Mouse (Mus musculus): ENCODE results near the gene Pqlc2. TPM values are rescaled to one million over a fixed set of nuclear protein-coding genes. Genes with fewer than 3 reads are reported as not detected.

Gene Pqlc2
- polyA plus RNA-seq, 1 experiment from 2014 or later, result 13.6 TPM

GRCm38 (mm10) chr4:139298671-139299366 is 11.7 kb downstream of the Pqlc2 start:
- Histone ChIP-seq H3K4me3 (no peak overlapping the region), H3K4me1 (peaks cover 5% of the 10 kb centered on the region; the same call in 1 of the 2 replicates), H3K27ac (no peak overlapping the region), H3K9me3 (no peaks in the 10 kb centered on the region), H3K27me3 (ENCODE audit: poor library complexity, severe bottlenecking) (no peaks in the 10 kb centered on the region), H3K36me3 (replicated peaks) (peaks cover 44% of the 10 kb centered on the region)
- WGBS, result 90% methylated on average over 12 of the region's 12 CpGs
- no peak for DNase-seq (ENCODE audit: extremely low spot score, low spot score)

GRCm38 (mm10) chr4:139297566-139297965 is 12.9 kb downstream of the Pqlc2 start:
- H3K9me3 ChIP-seq, result no peaks in the 10 kb centered on the region
- H3K4me1 ChIP-seq, result peaks cover 4% of the 10 kb centered on the region; the same call in 1 of the 2 replicates
- peaks cover 46% of the 10 kb centered on the region for H3K36me3 ChIP-seq (replicated peaks)
- 93% methylated on average over 4 of the region's 4 CpGs for WGBS
- no peak overlapping the region for H3K27ac ChIP-seq
- H3K27me3 ChIP-seq (ENCODE audit: poor library complexity, severe bottlenecking), result no peaks in the 10 kb centered on the region
- H3K4me3 ChIP-seq, result no peak overlapping the region
- DNase-seq (ENCODE audit: extremely low spot score, low spot score), result no peak

GRCm38 (mm10) chr4:139292038-139292437 is 18.5 kb downstream of the Pqlc2 start:
- Histone ChIP-seq H3K27ac (no peak overlapping the region), H3K4me3 (no peak overlapping the region), H3K36me3 (replicated peaks) (peaks cover 56% of the 10 kb centered on the region), H3K9me3 (no peaks in the 10 kb centered on the region), H3K4me1 (peaks cover 18% of the 10 kb centered on the region), H3K27me3 (ENCODE audit: poor library complexity, severe bottlenecking) (no peaks in the 10 kb centered on the region)
- no peak for DNase-seq (ENCODE audit: extremely low spot score, low spot score)
- WGBS, result 95% methylated on average over 5 of the region's 5 CpGs

- Histone ChIP-seq H3K27me3 (ENCODE audit: poor library complexity, severe bottlenecking) (no peaks in the 10 kb centered on the region), H3K27ac (no peak overlapping the region), H3K4me3 (no peak overlapping the region), H3K9me3 (no peaks in the 10 kb centered on the region), H3K36me3 (replicated peaks) (peaks cover 65% of the 10 kb centered on the region), H3K4me1 (peaks cover 18% of the 10 kb centered on the region)
- DNase-seq (ENCODE audit: extremely low spot score, low spot score), result no peak
- 85% methylated on average over 16 of the region's 16 CpGs for whole genome bisulfite sequencing
These were observed 19.4 kb downstream of the Pqlc2 start for GRCm38 (mm10) chr4:139291099-139291498.

GRCm38 (mm10) chr4:139289017-139289416 is 21.5 kb downstream of the Pqlc2 start:
- Histone ChIP-seq H3K36me3 (replicated peaks) (peaks cover 85% of the 10 kb centered on the region), H3K27me3 (ENCODE audit: poor library complexity, severe bottlenecking) (no peaks in the 10 kb centered on the region), H3K9me3 (no peaks in the 10 kb centered on the region), H3K27ac (peak overlapping the region; percentile 68; the same call in 1 of the 2 replicates), H3K4me1 (peaks cover 18% of the 10 kb centered on the region), H3K4me3 (no peak overlapping the region)
- 65% methylated on average over 10 of the region's 10 CpGs for WGBS
- peak; percentile 59 for DNase-seq (ENCODE audit: extremely low spot score, low spot score)

- Histone ChIP-seq H3K4me1 (peaks cover 18% of the 10 kb centered on the region), H3K27ac (0 out of 2 replicates have a peak overlapping the region, but pooled peaks have one; percentile 20), H3K4me3 (no peak overlapping the region), H3K27me3 (ENCODE audit: poor library complexity, severe bottlenecking) (no peaks in the 10 kb centered on the region), H3K9me3 (no peaks in the 10 kb centered on the region), H3K36me3 (replicated peaks) (peaks cover 97% of the 10 kb centered on the region)
- DNase-seq (ENCODE audit: extremely low spot score, low spot score), result peak; percentile 75
- WGBS, result 85% methylated on average over 18 of the region's 18 CpGs
These were observed 23.2 kb downstream of the Pqlc2 start for GRCm38 (mm10) chr4:139287122-139287863.

- no peak overlapping the region for H3K27ac ChIP-seq
- H3K4me3 ChIP-seq, result no peak overlapping the region
- H3K36me3 ChIP-seq (replicated peaks), result peaks cover 98% of the 10 kb centered on the region
- no peaks in the 10 kb centered on the region for H3K27me3 ChIP-seq (ENCODE audit: poor library complexity, severe bottlenecking)
- H3K4me1 ChIP-seq, result peaks cover 18% of the 10 kb centered on the region
- WGBS, result 97% methylated on average over 5 of the region's 5 CpGs
- no peak for DNase-seq (ENCODE audit: extremely low spot score, low spot score)
- no peaks in the 10 kb centered on the region for H3K9me3 ChIP-seq
These were observed 24.3 kb downstream of the Pqlc2 start for GRCm38 (mm10) chr4:139286234-139286633.

- H3K9me3 ChIP-seq, result no peaks in the 10 kb centered on the region
- H3K4me3 ChIP-seq, result no peak overlapping the region
- H3K36me3 ChIP-seq (replicated peaks), result peaks cover 98% of the 10 kb centered on the region
- DNase-seq (ENCODE audit: extremely low spot score, low spot score), result no peak
- no peaks in the 10 kb centered on the region for H3K27me3 ChIP-seq (ENCODE audit: poor library complexity, severe bottlenecking)
- peaks cover 11% of the 10 kb centered on the region for H3K4me1 ChIP-seq
- H3K27ac ChIP-seq, result no peak overlapping the region
- 94% methylated on average over 15 of the region's 15 CpGs for WGBS
These were observed 25.6 kb downstream of the Pqlc2 start for GRCm38 (mm10) chr4:139284877-139285276.

GRCm38 (mm10) chr4:139282955-139283417 is 27.5 kb downstream of the Pqlc2 start:
- Histone ChIP-seq H3K4me3 (no peak overlapping the region), H3K9me3 (no peaks in the 10 kb centered on the region), H3K36me3 (replicated peaks) (peaks cover 83% of the 10 kb centered on the region), H3K27ac (no peak overlapping the region), H3K4me1 (no peaks in the 10 kb centered on the region), H3K27me3 (ENCODE audit: poor library complexity, severe bottlenecking) (no peaks in the 10 kb centered on the region)
- WGBS, result 94% methylated on average over 6 of the region's 6 CpGs
- DNase-seq (ENCODE audit: extremely low spot score, low spot score), result no peak

- WGBS, result 94% methylated on average over 16 of the region's 16 CpGs
- Histone ChIP-seq H3K36me3 (replicated peaks) (peaks cover 72% of the 10 kb centered on the region), H3K27ac (no peak overlapping the region), H3K4me1 (no peaks in the 10 kb centered on the region), H3K4me3 (no peak overlapping the region), H3K27me3 (ENCODE audit: poor library complexity, severe bottlenecking) (no peaks in the 10 kb centered on the region), H3K9me3 (no peaks in the 10 kb centered on the region)
- no peak for DNase-seq (ENCODE audit: extremely low spot score, low spot score)
These were observed 28.6 kb downstream of the Pqlc2 start for GRCm38 (mm10) chr4:139281791-139282345.

- DNase-seq (ENCODE audit: extremely low spot score, low spot score), result no peak
- H3K27me3 ChIP-seq (ENCODE audit: poor library complexity, severe bottlenecking), result no peaks in the 10 kb centered on the region
- WGBS, result 94% methylated on average over 12 of the region's 12 CpGs
- no peak overlapping the region for H3K4me3 ChIP-seq
- H3K9me3 ChIP-seq, result no peaks in the 10 kb centered on the region
- no peaks in the 10 kb centered on the region for H3K4me1 ChIP-seq
- no peak overlapping the region for H3K27ac ChIP-seq
- peaks cover 68% of the 10 kb centered on the region for H3K36me3 ChIP-seq (replicated peaks)
These were observed 30.0 kb downstream of the Pqlc2 start for GRCm38 (mm10) chr4:139280530-139280929.

- H3K4me1 ChIP-seq, result no peaks in the 10 kb centered on the region
- H3K36me3 ChIP-seq (replicated peaks), result peaks cover 64% of the 10 kb centered on the region
- no peaks in the 10 kb centered on the region for H3K27me3 ChIP-seq (ENCODE audit: poor library complexity, severe bottlenecking)
- no peaks in the 10 kb centered on the region for H3K9me3 ChIP-seq
- no peak overlapping the region for H3K4me3 ChIP-seq
- no peak overlapping the region for H3K27ac ChIP-seq
- 93% methylated on average over 7 of the region's 7 CpGs for WGBS
- no peak for DNase-seq (ENCODE audit: extremely low spot score, low spot score)
These were observed 34.1 kb downstream of the Pqlc2 start for GRCm38 (mm10) chr4:139276411-139276810.

- WGBS, result 95% methylated on average over 7 of the region's 7 CpGs
- H3K36me3 ChIP-seq (replicated peaks), result peaks cover 53% of the 10 kb centered on the region
- H3K27ac ChIP-seq, result no peak overlapping the region
These were observed 35.9 kb downstream of the Pqlc2 start for GRCm38 (mm10) chr4:139274573-139274972.

More at GRCm38 (mm10) chr4:139274573-139274972, 35.9 kb downstream of the Pqlc2 start:
- no peak for DNase-seq (ENCODE audit: extremely low spot score, low spot score)
- Histone ChIP-seq H3K4me1 (no peaks in the 10 kb centered on the region), H3K9me3 (no peaks in the 10 kb centered on the region), H3K27me3 (ENCODE audit: poor library complexity, severe bottlenecking) (no peaks in the 10 kb centered on the region), H3K4me3 (no peak overlapping the region)

All from forebrain, embryonic 10.5 days (tissue).